Mouse (Mus musculus) mouse embryonic stem cell (cell line): ENCODE results near the gene Jchain.

Source experiments
- in situ Hi-C, 2 experiments: fragments of 300-500 bp; cut with MboI; formaldehyde crosslinking; loops; 1 replicate in 1 of 2; 3 replicates in 1 of 2; pipeline ENCODE4 v1.14.3; 2019 to 2020; ENCODE audit warnings: low sequenced_read_pairs in 2 of 2, low pct_unique_long_range_greater_than_20kb in 1 of 2, mixed read lengths in 1 of 2; ENCODE audit not compliant: unreplicated experiment in 1 of 2

The Jchain gene

DNA sequence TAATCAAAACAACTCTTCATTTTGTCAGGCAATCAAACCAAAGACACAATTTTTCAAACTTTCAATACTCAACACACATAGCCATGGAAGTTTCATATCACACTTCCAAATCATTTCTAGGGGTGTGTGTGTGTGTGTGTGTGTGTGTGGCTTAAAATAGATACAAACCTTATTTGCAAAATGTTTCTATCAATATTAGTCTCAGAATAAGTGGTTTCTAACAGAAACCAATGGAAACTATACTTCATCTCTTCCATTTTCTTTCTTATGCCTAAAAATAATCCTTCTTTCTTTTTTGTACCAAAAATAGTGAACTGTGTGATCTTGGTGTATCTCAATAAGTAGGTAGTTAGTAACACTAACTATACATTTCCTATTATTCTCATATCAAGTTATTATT, 13.2 kb upstream of the Jchain start:
- in situ Hi-C loops: no loop called here

GRCm38 (mm10) chr5:88534697-88535096, 7.0 kb upstream of the Jchain start:
- in situ Hi-C loops: no loop called here

DNA sequence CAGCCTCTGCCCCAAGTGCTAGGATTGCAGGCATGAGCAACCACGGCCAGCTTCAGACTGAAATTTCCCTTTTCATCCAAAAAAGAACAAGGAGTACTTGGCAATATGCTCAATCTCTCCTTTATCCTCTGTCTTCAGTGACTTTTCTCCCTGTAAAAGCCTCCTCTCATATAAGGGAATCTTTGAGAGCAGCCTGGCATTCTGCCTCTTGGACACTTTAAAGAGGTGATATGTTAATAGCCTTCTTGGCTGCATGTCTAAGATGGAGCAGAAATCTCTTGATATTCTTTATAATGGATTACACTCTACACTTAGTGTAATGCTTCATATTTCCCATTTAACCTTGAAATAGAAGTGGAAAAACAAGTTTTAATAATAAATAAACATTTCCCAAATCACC, 3.2 kb upstream of the Jchain start:
- in situ Hi-C loops: no loop called here

GRCm38 (mm10) chr5:88519232-88519631, 8.5 kb downstream of the Jchain start:
- in situ Hi-C loops: no loop called here

DNA sequence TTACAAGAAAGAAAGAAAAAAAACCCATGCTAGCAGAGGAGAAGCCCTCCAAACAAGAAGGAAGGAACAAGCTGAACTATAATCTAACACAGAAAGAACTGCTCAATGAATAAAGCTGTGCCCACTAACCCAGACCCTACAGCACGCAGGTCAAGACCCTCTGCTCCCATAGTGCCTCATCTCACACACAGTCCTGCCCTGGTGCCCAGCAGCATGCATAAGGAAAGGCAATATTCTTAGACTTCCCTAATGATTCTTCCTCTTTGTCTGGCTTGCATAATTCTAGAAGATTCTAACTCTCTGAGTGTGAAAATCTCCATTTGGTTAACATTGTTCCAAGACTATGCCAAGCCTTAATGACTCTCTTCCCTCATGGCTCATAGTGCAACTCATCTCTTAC, 18.7 kb downstream of the Jchain start:
- in situ Hi-C loops: no loop called here

- in situ Hi-C loops: no loop called here
Observed at GRCm38 (mm10) chr5:88508555-88508954, 19.1 kb downstream of the Jchain start.

- in situ Hi-C loops: no loop called here
Observed at GRCm38 (mm10) chr5:88499781-88500180, 27.9 kb downstream of the Jchain start.

- in situ Hi-C loops: no loop called here
Observed at GRCm38 (mm10) chr5:88491111-88491510, 36.6 kb downstream of the Jchain start.

DNA sequence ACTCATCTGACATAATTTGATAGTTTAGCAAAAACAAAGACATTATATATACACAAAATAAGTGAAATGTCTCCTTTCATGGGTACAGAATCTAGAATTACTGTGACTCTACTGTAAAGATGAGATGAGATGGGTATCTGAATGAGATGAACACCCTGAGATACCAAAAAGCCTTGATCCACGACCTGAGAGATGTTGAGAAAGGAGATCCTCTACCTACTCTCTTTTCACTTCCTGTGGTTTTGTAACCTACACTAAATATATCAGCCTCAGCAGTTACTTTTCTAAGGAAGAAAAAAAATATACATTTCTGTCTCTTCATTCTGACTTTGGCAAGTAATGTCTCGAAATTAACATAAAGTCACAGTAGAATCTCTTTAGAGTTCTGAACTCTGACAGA, 38.7 kb downstream of the Jchain start:
- in situ Hi-C loops: no loop called here

- in situ Hi-C loops: no loop called here
Observed at GRCm38 (mm10) chr5:88487675-88488074, 40.0 kb downstream of the Jchain start, which contains the start of gene Enam. Gene Enam (plus strand): TSS chr5:88487975.
